Mouse (Mus musculus) CH12.LX (cell line): ENCODE data around the gene Acbd6. TPM values are rescaled to one million over a fixed set of nuclear protein-coding genes. Genes with fewer than 3 reads are reported as not detected.

ENCODE experiments used
- DNase-seq: peaks from one replicate; pipeline ENCODE4 v3.0.0-alpha.2; 2013; ENCODE audit errors: extremely low read depth
- H3K27ac ChIP-seq: 2 replicates; pipeline ENCODE4 v1.5.1; 2012; ENCODE audit warnings: low read depth, mild to moderate bottlenecking, control low read depth, moderate library complexity; ENCODE audit not compliant: insufficient read depth
- H3K27me3 ChIP-seq: replicated peaks from 2 replicates; pipeline ENCODE3; 2012; ENCODE audit warnings: inconsistent platforms
- H3K36me3 ChIP-seq, 2 experiments: replicated peaks in 1 of 2; 2 replicates each; pipeline versions ENCODE3 to v1.6.1; 2012; ENCODE audit warnings: inconsistent platforms in 1 of 2, low read length in 1 of 2, mild to moderate bottlenecking in 1 of 2, mixed read lengths in 1 of 2, moderate library complexity in 1 of 2; ENCODE audit not compliant: control insufficient read depth in 1 of 2, insufficient read depth in 1 of 2
- H3K4me1 ChIP-seq, 2 experiments: 2 replicates each; pipeline ENCODE4 v1.6.1; 2012; ENCODE audit warnings: inconsistent platforms in 1 of 2, moderate library complexity in 1 of 2; ENCODE audit not compliant: insufficient read depth in 2 of 2, control insufficient read depth in 1 of 2
- H3K4me2 ChIP-seq: 2 replicates; pipeline ENCODE4 v1.6.1; 2012; ENCODE audit warnings: low read depth, mild to moderate bottlenecking, control low read depth; ENCODE audit not compliant: poor library complexity, insufficient read depth, severe bottlenecking
- H3K4me3 ChIP-seq, 3 experiments: fragments of 150-350 bp in 1 of 3; sonication (generic) in 1 of 3; replicated peaks in 1 of 3; 2 replicates each; pipeline versions ENCODE3 to v1.5.1; 2011 to 2012; ENCODE audit warnings: low read depth in 2 of 3, low read length in 2 of 3, mild to moderate bottlenecking in 2 of 3, moderate library complexity in 2 of 3, control low read depth in 1 of 3, improper control_type of control experiment in 1 of 3, inconsistent platforms in 1 of 3, mixed read lengths in 1 of 3; ENCODE audit not compliant: poor library complexity in 1 of 3
- H3K79me2 ChIP-seq: replicated peaks from 2 replicates; pipeline ENCODE4 v1.6.1; 2012; ENCODE audit warnings: mild to moderate bottlenecking, moderate library complexity; ENCODE audit not compliant: control insufficient read depth, poor library complexity, insufficient read depth, severe bottlenecking; ENCODE audit errors: extremely low read depth
- H3K9ac ChIP-seq: 2 replicates; pipeline ENCODE4 v1.6.1; 2012; ENCODE audit warnings: low read depth, mild to moderate bottlenecking, control low read depth, moderate library complexity; ENCODE audit not compliant: insufficient read depth
- H3K9me3 ChIP-seq: replicated peaks from 2 replicates; pipeline ENCODE3; 2012; ENCODE audit warnings: low read length, inconsistent platforms, mixed read lengths
- BHLHE40 ChIP-seq: IDR thresholded peaks from 2 replicates; pipeline ENCODE4 v1.6.1; 2011; ENCODE audit warnings: mild to moderate bottlenecking, low read depth, low read length, improper control_type of control experiment
- CHD1 ChIP-seq: IDR thresholded peaks from 2 replicates; pipeline ENCODE4 v1.6.1; 2012; ENCODE audit warnings: low read depth, low read length, improper control_type of control experiment, inconsistent platforms
- CHD2 ChIP-seq: IDR thresholded peaks from 2 replicates; pipeline ENCODE4 v1.6.1; 2011; ENCODE audit warnings: low read length, improper control_type of control experiment
- CTCF ChIP-seq, 2 experiments: IDR thresholded peaks in 1 of 2; conservative IDR thresholded peaks in 1 of 2; 2 replicates each; pipeline ENCODE4 v1.5.1; 2011 to 2012; ENCODE audit warnings: low read depth in 2 of 2, low read length in 2 of 2, improper control_type of control experiment in 1 of 2, inconsistent platforms in 1 of 2, mild to moderate bottlenecking in 1 of 2, moderate library complexity in 1 of 2
- EP300 ChIP-seq: IDR thresholded peaks from 2 replicates; pipeline ENCODE4 v1.6.1; 2011; ENCODE audit warnings: low read length, improper control_type of control experiment
- ETS1 ChIP-seq: conservative IDR thresholded peaks from 2 replicates; pipeline ENCODE4 v1.6.1; 2012; ENCODE audit warnings: low read depth, mild to moderate bottlenecking, inconsistent platforms, low read length, improper control_type of control experiment, moderate library complexity
- IRF4 ChIP-seq: IDR thresholded peaks from 2 replicates; pipeline ENCODE4 v1.6.1; 2014; ENCODE audit warnings: low read depth, mild to moderate bottlenecking, inconsistent platforms, low read length, improper control_type of control experiment
- JUN ChIP-seq: IDR thresholded peaks from 2 replicates; pipeline ENCODE4 v1.6.1; 2011; ENCODE audit warnings: low read depth, mild to moderate bottlenecking, low read length, improper control_type of control experiment, moderate library complexity; ENCODE audit not compliant: insufficient read depth
- JUND ChIP-seq: conservative IDR thresholded peaks from 2 replicates; pipeline ENCODE4 v1.6.1; 2011; ENCODE audit warnings: low read depth, low read length, improper control_type of control experiment
- KAT2A ChIP-seq: IDR thresholded peaks from 2 replicates; pipeline ENCODE4 v1.6.1; 2012; ENCODE audit warnings: low read length, improper control_type of control experiment, inconsistent platforms; ENCODE audit not compliant: insufficient replicate concordance
- MAFK ChIP-seq: IDR thresholded peaks from 2 replicates; pipeline ENCODE4 v1.6.1; 2011; ENCODE audit warnings: low read length, improper control_type of control experiment; ENCODE audit not compliant: insufficient replicate concordance
- MEF2A ChIP-seq: IDR thresholded peaks from 2 replicates; pipeline ENCODE4 v1.6.1; 2014; ENCODE audit warnings: low read depth, mild to moderate bottlenecking, inconsistent platforms, low read length, improper control_type of control experiment, borderline replicate concordance
- MXI1 ChIP-seq: IDR thresholded peaks from 2 replicates; pipeline ENCODE4 v1.6.1; 2011; ENCODE audit warnings: mild to moderate bottlenecking, low read depth, low read length, improper control_type of control experiment
- NRF1 ChIP-seq: IDR thresholded peaks from 2 replicates; pipeline ENCODE4 v1.6.1; 2014; ENCODE audit warnings: low read depth, mild to moderate bottlenecking, inconsistent platforms, low read length, improper control_type of control experiment, moderate library complexity
- PAX5 ChIP-seq: IDR thresholded peaks from 2 replicates; pipeline ENCODE4 v1.6.1; 2012; ENCODE audit warnings: low read length, inconsistent platforms, mixed read lengths
- POLR2A ChIP-seq: IDR thresholded peaks from 2 replicates; pipeline ENCODE4 v1.6.1; 2011; ENCODE audit warnings: low read depth, mild to moderate bottlenecking, improper control_type of control experiment, low read length
- POLR2AphosphoS2 ChIP-seq: IDR thresholded peaks from 2 replicates; pipeline ENCODE4 v1.6.1; 2011; ENCODE audit warnings: low read depth, low read length, improper control_type of control experiment
- RAD21 ChIP-seq: IDR thresholded peaks from 2 replicates; pipeline ENCODE4 v1.6.1; 2011; ENCODE audit warnings: low read depth, mild to moderate bottlenecking, low read length, improper control_type of control experiment, moderate library complexity
- RCOR1 ChIP-seq: conservative IDR thresholded peaks from 2 replicates; pipeline ENCODE4 v1.6.1; 2012; ENCODE audit warnings: low read depth, mild to moderate bottlenecking, inconsistent platforms, low read length, improper control_type of control experiment
- SIN3A ChIP-seq: IDR thresholded peaks from 2 replicates; pipeline ENCODE4 v1.6.1; 2012; ENCODE audit warnings: low read length, improper control_type of control experiment, inconsistent platforms
- UBTF ChIP-seq: IDR thresholded peaks from 2 replicates; pipeline ENCODE4 v1.6.1; 2012; ENCODE audit warnings: low read depth, mild to moderate bottlenecking, inconsistent platforms, low read length, improper control_type of control experiment, moderate library complexity
- USF1 ChIP-seq: IDR thresholded peaks from 2 replicates; pipeline ENCODE4 v1.6.1; 2014; ENCODE audit warnings: low read depth, mild to moderate bottlenecking, inconsistent platforms, low read length, improper control_type of control experiment
- ZMIZ1 ChIP-seq: IDR thresholded peaks from 2 replicates; pipeline ENCODE4 v1.6.1; 2012; ENCODE audit warnings: low read depth, mild to moderate bottlenecking, inconsistent platforms, low read length, improper control_type of control experiment
- ZNF384 ChIP-seq: IDR thresholded peaks from 2 replicates; pipeline ENCODE4 v1.6.1; 2012; ENCODE audit warnings: low read depth, low read length, improper control_type of control experiment, inconsistent platforms
- dilution Hi-C: fragments of 300-500 bp; cut with MboI; formaldehyde crosslinking; loops from 2 replicates; pipeline ENCODE4 v1.14.3; 2020; ENCODE audit warnings: low sequenced_read_pairs; ENCODE audit not compliant: extremely low pct_unique_long_range_greater_than_20kb, extremely low pct_ligation_motif_present
- in situ Hi-C: fragments of 300-500 bp; cut with MboI; formaldehyde crosslinking; loops from 3 replicates; pipeline ENCODE4 v1.14.3; 2019; ENCODE audit warnings: low sequenced_read_pairs, low pct_ligation_motif_present, low pct_unique_long_range_greater_than_20kb, mixed read lengths
- polyA plus RNA-seq: library from polyadenylated mRNA; unstranded; fragments of >175 nt; gene quantifications from 2 replicates; pipeline ENCODE4 v1.2.1, GENCODE M21; 2012; ENCODE audit warnings: low read depth; ENCODE audit not compliant: insufficient read length
- total RNA-seq, 2 experiments: library from RNA; depleted of rRNA; stranded (reverse); fragments of 300-350 nt in 1 of 2; fragments of >200 nt in 1 of 2; gene quantifications; 2 replicates each; pipeline ENCODE4 v1.2.3; 2012 to 2014

Gene Acbd6
- total and polyA plus RNA-seq, 3 experiments: 51.9 to 97.8 (median 74.4) TPM

- H3K9ac ChIP-seq: no peak overlapping the region
- H3K79me2 ChIP-seq: no peaks in the 10 kb centered on the region
- dilution Hi-C loops (no loop called here), in situ Hi-C loops (no loop called here)
- H3K36me3 ChIP-seq: peaks cover 0 to 19% of the 10 kb centered on the region in 2 experiments
- no peaks in the 10 kb centered on the region for H3K9me3 ChIP-seq
- H3K4me1 ChIP-seq: no peaks in the 10 kb centered on the region
- no peak overlapping the region for H3K27ac ChIP-seq
- no peak for DNase-seq
- no peaks in the 10 kb centered on the region for H3K27me3 ChIP-seq
- TF ChIP-seq RCOR1 (no peak), MAFK (no peak), MEF2A (no peak), CHD1 (no peak), ZNF384 (no peak), UBTF (no peak), EP300 (no peak), IRF4 (no peak)
- TF ChIP-seq, all 38 proteins: peak for 0
- no peak overlapping the region for H3K4me2 ChIP-seq
- H3K4me3 ChIP-seq: no peak overlapping the region
Observed at GRCm38 (mm10) chr1:155689141-155689540, 131.2 kb downstream of the Acbd6 start.

DNA sequence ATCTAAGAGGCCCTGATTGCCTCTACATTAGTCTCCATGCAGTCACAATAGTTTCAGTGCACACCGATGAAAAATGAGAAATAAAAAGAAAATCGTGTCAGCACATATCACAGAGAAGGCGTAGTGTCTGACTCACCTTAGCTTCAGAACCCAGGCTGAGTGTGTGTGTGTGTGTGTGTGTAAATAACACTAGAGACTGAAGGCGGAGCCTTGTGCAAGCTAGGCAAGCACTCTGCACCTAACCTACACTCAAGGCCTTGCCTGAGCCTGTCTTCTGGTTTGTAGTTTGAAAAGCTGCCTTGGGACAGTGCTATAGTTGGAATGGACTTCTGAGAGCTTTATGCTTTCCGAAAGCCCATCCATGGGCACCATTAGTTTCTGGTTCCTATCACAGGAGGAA is 131.6 kb downstream of the Acbd6 start:
- H3K4me1 ChIP-seq: no peaks in the 10 kb centered on the region
- no peaks in the 10 kb centered on the region for H3K79me2 ChIP-seq
- in situ Hi-C loops: no loop called here
- no peak overlapping the region for H3K27ac ChIP-seq
- no peaks in the 10 kb centered on the region for H3K9me3 ChIP-seq
- DNase-seq: no peak
- H3K4me3 ChIP-seq: no peak overlapping the region
- H3K4me2 ChIP-seq: no peak overlapping the region
- no peaks in the 10 kb centered on the region for H3K27me3 ChIP-seq
- dilution Hi-C loops: no loop called here
- no peak overlapping the region for H3K9ac ChIP-seq
- peaks cover 0 to 15% of the 10 kb centered on the region in 2 experiments for H3K36me3 ChIP-seq
- TF ChIP-seq BHLHE40: no peak

- Histone ChIP-seq H3K4me3 (no peak overlapping the region), H3K79me2 (no peaks in the 10 kb centered on the region), H3K27me3 (no peaks in the 10 kb centered on the region), H3K27ac (no peak overlapping the region), H3K4me2 (no peak overlapping the region), H3K9me3 (no peaks in the 10 kb centered on the region), H3K36me3 (peaks cover 0 to 5% of the 10 kb centered on the region in 2 experiments), H3K9ac (no peak overlapping the region), H3K4me1 (no peaks in the 10 kb centered on the region)
- TF ChIP-seq USF1 (no peak), UBTF (no peak), RAD21 (no peak), SIN3A (no peak), CHD2 (no peak), ETS1 (no peak), BHLHE40 (no peak), POLR2A (no peak), ZMIZ1 (no peak), JUN (no peak), NRF1 (no peak), PAX5 (no peak), POLR2AphosphoS2 (no peak), CTCF (conservative IDR thresholded peaks at IDR 0.05 in 1 of 2, IDR thresholded peaks at IDR 0.05 in 1 of 2; ENCODE audit: low read depth in 2 of 2, low read length in 2 of 2) (no peak), RCOR1 (no peak), MXI1 (no peak), KAT2A (no peak), JUND (no peak)
- in situ Hi-C loops: no loop called here
- dilution Hi-C loops: no loop called here
- no peak for DNase-seq
Observed at GRCm38 (mm10) chr1:155692230-155692629, 134.3 kb downstream of the Acbd6 start.
